Mouse (Mus musculus) heart, embryonic 12.5 days (tissue): ENCODE measurements around the gene Olfr478. TPM values are rescaled to one million over a fixed set of nuclear protein-coding genes. Genes with fewer than 3 reads are reported as not detected.
"Not testable (repeated sequence)": the region's sequence is repeated elsewhere in the genome, so short reads cannot be mapped to it uniquely, and the experiment has no call there.

Source experiments
- ATAC-seq: fragments of 200-750 bp; cut with Nextera tagmentation; 2 replicates; pipeline ENCODE4 v1.8.0; 2017; ENCODE audit warnings: moderate TSS enrichment, moderate library complexity; ENCODE audit not compliant: insufficient number of reproducible peaks, low FRiP score
- H3K27ac ChIP-seq: fragments of 300-500 bp; sonication (generic); 2 replicates; pipeline ENCODE4 v1.5.1; 2016; ENCODE audit warnings: mild to moderate bottlenecking, moderate library complexity; ENCODE audit not compliant: poor library complexity, severe bottlenecking
- H3K27me3 ChIP-seq: fragments of 300-500 bp; sonication (generic); replicated peaks from 2 replicates; pipeline ENCODE4 v1.6.1; 2016; ENCODE audit warnings: mild to moderate bottlenecking, moderate library complexity
- H3K36me3 ChIP-seq: fragments of 300-500 bp; sonication (generic); 2 replicates; pipeline ENCODE4 v1.6.1; 2016; ENCODE audit warnings: mild to moderate bottlenecking, moderate library complexity
- H3K4me1 ChIP-seq: fragments of 300-500 bp; sonication (generic); replicated peaks from 2 replicates; pipeline ENCODE4 v1.6.1; 2016; ENCODE audit warnings: mild to moderate bottlenecking
- H3K4me2 ChIP-seq: fragments of 300-500 bp; sonication (generic); 2 replicates; pipeline ENCODE4 v1.6.1; 2016; ENCODE audit warnings: mild to moderate bottlenecking, moderate library complexity
- H3K4me3 ChIP-seq: fragments of 300-500 bp; sonication (generic); 2 replicates; pipeline ENCODE4 v1.5.1; 2016; ENCODE audit warnings: mild to moderate bottlenecking
- H3K9ac ChIP-seq: fragments of 300-500 bp; sonication (generic); 2 replicates; pipeline ENCODE4 v1.6.1; 2016; ENCODE audit warnings: mild to moderate bottlenecking, moderate library complexity
- H3K9me3 ChIP-seq: fragments of 300-500 bp; sonication (generic); replicated peaks from 2 replicates; pipeline ENCODE4 v1.6.1; 2016; ENCODE audit warnings: mild to moderate bottlenecking, moderate library complexity
- WGBS: fragments of 180-500 bp; shearing (Covaris S2); methylation state at CpG from one replicate; pipeline ENCODE4 v1.1.7; 2016; 5-methylcytosine and 5-hydroxymethylcytosine counted together
- polyA plus RNA-seq: library from polyadenylated mRNA; unstranded; fragments of >200 nt; fragmentation: Nextera tagmentation; extraction: Ambion mirVana; gene quantifications from 2 replicates; pipeline ENCODE4 v1.2.1, GENCODE M21; 2016

Gene Olfr478
- not detected in 2 replicates for polyA plus RNA-seq

DNA sequence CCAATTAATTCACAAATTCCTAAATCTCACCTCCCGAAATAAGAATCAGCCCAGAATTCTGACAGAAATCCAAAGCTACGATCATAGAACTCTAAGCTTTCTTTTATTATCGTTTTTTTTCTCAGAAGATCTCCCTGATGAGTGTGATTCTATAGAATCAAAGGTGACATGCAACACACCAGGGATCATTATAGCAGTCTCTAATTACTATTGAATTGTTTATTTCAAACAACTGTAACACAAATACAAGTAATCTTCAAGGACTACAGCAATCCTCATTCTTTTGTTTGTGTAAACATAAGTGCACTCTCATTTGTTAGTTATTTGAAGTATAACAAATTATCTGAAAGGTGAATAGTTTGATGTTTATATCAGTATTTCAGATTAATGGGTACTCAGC lies at the start of gene Olfr478:
Olfr478 (minus strand) TSS at position 101 of the 400 bp plus-strand sequence.
- Histone ChIP-seq H3K27me3 (no peaks in the 10 kb centered on the region), H3K4me2 (no peak within 1 kb of the TSS), H3K27ac (no peak within 1 kb of the TSS), H3K36me3 (no peaks in the 10 kb centered on the region), H3K9ac (no peak within 1 kb of the TSS), H3K4me3 (no peak within 1 kb of the TSS), H3K4me1 (no peaks in the 10 kb centered on the region), H3K9me3 (peaks cover 14% of the 10 kb centered on the region; the same call in 1 of the 2 replicates)
- 62% methylated on average over 3 of the region's 3 CpGs for WGBS
- ATAC-seq, result no peak

DNA sequence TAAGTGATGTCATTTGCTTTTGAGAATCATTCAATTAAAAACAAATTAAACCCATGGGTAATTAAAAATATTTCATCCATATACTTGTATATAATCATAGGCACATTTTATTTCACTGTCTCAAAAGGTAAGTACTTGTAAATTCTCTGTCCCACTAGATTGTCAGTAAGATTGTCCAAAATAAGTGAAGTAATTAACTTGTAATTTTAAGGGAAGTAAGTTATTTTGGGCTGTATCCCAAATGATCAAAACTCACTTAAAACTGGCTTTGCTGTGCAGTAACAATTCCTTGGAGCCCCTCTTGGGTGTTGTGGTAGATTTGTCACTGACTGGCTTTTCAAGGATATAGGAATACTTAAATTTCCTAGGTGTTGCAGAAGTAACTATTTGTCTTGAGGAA lies 45.8 kb upstream of the Olfr478 start, which contains the start of gene Olfr481:
Olfr481 (plus strand) TSS at position 301 of the 400 bp plus-strand sequence.
- H3K4me2 ChIP-seq, result no peak within 1 kb of the TSS
- peaks cover 3% of the 10 kb centered on the region; the same call in 1 of the 2 replicates for H3K9me3 ChIP-seq
- no peaks in the 10 kb centered on the region for H3K27me3 ChIP-seq
- ATAC-seq, result no peak
- H3K4me3 ChIP-seq, result no peak within 1 kb of the TSS
- no peak within 1 kb of the TSS for H3K27ac ChIP-seq
- no peak within 1 kb of the TSS for H3K9ac ChIP-seq
- no peaks in the 10 kb centered on the region for H3K36me3 ChIP-seq
- no peaks in the 10 kb centered on the region for H3K4me1 ChIP-seq

DNA sequence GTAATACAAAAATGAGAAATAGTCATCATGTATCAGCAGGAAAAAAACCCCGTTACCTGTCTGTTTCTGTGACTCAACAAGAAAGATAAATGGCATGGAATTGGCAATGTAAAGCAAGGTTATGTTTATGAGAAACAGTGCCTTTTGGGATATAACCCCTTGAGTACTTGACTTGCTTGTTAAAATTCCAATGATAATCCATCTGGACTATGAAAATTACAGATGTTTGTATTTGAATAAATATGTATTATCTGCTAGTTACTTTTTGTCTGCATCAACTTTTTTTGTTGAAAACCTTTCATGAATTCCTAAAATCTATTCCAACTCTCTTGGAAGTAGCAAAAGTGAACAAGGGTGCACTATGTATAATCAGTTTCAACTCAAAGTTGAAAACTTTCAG lies 33.5 kb upstream of the Olfr478 start, which contains the start of gene Olfr480:
Olfr480 (minus strand) TSS at position 101 of the 400 bp plus-strand sequence.
- Histone ChIP-seq H3K4me2 (no peak within 1 kb of the TSS), H3K4me1 (no peaks in the 10 kb centered on the region), H3K27ac (no peak within 1 kb of the TSS), H3K36me3 (no peaks in the 10 kb centered on the region), H3K27me3 (no peaks in the 10 kb centered on the region), H3K9ac (no peak within 1 kb of the TSS), H3K9me3 (peaks cover 9% of the 10 kb centered on the region), H3K4me3 (no peak within 1 kb of the TSS)
- WGBS, result 78% methylated on average over 1 of the region's 1 CpGs
- no peak for ATAC-seq

DNA sequence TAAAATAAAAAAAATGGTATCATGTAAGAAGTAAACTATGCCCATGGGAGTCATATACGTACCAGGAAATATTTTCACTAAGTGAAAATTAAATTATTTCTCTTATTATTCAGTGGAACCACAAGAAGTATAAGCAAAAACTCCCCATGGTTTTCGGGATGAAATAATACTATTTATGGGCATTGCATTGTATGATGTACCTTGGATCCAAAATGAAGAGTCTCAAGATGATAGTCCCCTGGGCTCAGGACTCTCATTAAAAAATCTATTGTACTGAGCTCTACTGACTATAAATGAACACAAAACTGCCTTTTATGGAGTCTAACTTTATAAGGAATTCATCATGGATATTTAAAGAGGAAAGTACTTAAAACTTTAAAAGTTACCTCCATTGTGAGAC lies 16.6 kb upstream of the Olfr478 start, which contains the start of gene Olfr479:
Olfr479 (plus strand) TSS at position 301 of the 400 bp plus-strand sequence.
- Histone ChIP-seq H3K27ac (no peak within 1 kb of the TSS), H3K9ac (no peak within 1 kb of the TSS), H3K4me2 (no peak within 1 kb of the TSS), H3K9me3 (no peaks in the 10 kb centered on the region), H3K27me3 (no peaks in the 10 kb centered on the region), H3K4me1 (no peaks in the 10 kb centered on the region), H3K36me3 (no peaks in the 10 kb centered on the region), H3K4me3 (no peak within 1 kb of the TSS)
- ATAC-seq, result no peak
- WGBS, result 78% methylated on average over 2 of the region's 2 CpGs

DNA sequence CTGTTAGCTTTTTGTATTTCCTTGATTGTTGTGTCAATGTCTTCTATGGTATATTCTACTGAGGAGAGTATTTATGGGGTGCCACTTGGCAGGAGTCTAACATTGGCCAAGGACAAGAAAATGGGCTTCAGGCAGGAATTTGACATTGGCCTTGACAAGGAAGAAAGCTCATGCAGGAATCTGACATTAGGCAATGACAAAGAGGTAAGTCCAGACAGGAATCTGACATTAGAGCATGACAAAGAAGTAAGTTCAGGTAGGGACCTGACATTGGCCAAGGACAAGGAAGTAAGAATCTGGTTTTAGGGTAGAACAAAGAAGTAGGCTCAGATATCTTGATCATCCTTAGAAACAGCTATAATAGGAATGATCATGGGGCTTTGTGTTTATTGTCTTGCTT lies 19.5 kb downstream of the Olfr478 start:
- H3K9ac ChIP-seq, ATAC-seq, H3K9me3 ChIP-seq, H3K4me2 ChIP-seq, H3K27ac ChIP-seq, H3K27me3 ChIP-seq, H3K36me3 ChIP-seq, H3K4me1 ChIP-seq, H3K4me3 ChIP-seq: not testable (repeated sequence)

DNA sequence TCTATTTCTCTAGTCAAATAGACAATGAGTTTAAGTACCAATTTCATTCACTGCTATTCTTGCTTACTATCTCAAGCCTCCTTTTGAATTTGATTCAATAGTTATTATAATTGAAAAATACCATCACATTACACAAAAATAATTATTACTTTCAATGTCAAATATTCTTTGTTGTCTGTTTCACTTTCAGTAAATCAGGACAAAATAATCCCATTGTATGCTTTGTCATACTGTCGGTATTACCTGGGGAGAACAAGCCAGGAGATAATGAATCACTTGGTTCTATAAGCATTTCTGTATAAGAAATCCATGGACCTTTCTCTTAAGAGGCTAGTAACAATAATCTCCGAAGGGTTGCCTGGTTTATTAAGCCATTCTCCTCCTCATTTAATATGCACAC lies 47.4 kb downstream of the Olfr478 start, which contains the start of gene Olfr477:
Olfr477 (plus strand) TSS at position 301 of the 400 bp plus-strand sequence.
- ATAC-seq, result no peak
- no peaks in the 10 kb centered on the region for H3K36me3 ChIP-seq
- H3K27me3 ChIP-seq, result no peaks in the 10 kb centered on the region
- no peak within 1 kb of the TSS for H3K27ac ChIP-seq
- no peak within 1 kb of the TSS for H3K9ac ChIP-seq
- no peak within 1 kb of the TSS for H3K4me2 ChIP-seq
- WGBS, result 69% methylated on average over 2 of the region's 2 CpGs
- no peaks in the 10 kb centered on the region for H3K4me1 ChIP-seq
- no peaks in the 10 kb centered on the region for H3K9me3 ChIP-seq
- no peak within 1 kb of the TSS for H3K4me3 ChIP-seq

Other genes with a start within 250 kb of the Olfr478 start
- gene Ovch2, start 232.8 kb downstream of the Olfr478 start, polyA plus RNA-seq, result not detected in 2 replicates
- gene Olfr467, start 221.7 kb downstream of the Olfr478 start, polyA plus RNA-seq, result not detected in 2 replicates
- not detected in 2 replicates for gene Olfr469, start 208.4 kb downstream of the Olfr478 start, polyA plus RNA-seq
- not detected in 2 replicates for gene Olfr470, start 186.5 kb downstream of the Olfr478 start, polyA plus RNA-seq
- gene Olfr472, start 136.1 kb downstream of the Olfr478 start, polyA plus RNA-seq, result not detected in 2 replicates
- gene Olfr473, start 103.5 kb downstream of the Olfr478 start, polyA plus RNA-seq, result not detected in 2 replicates
- not detected in 2 replicates for gene Olfr474, start 79.3 kb downstream of the Olfr478 start, polyA plus RNA-seq
- not detected in 2 replicates for gene Olfr476, start 69.2 kb downstream of the Olfr478 start, polyA plus RNA-seq
- gene Olfr477, start 47.3 kb downstream of the Olfr478 start, polyA plus RNA-seq, result not detected in 2 replicates
- not detected in 2 replicates for gene Olfr479, start 16.7 kb upstream of the Olfr478 start, polyA plus RNA-seq
- gene Olfr480, start 33.4 kb upstream of the Olfr478 start, polyA plus RNA-seq, result not detected in 2 replicates
- gene Olfr481, start 45.9 kb upstream of the Olfr478 start, polyA plus RNA-seq, result not detected in 2 replicates
- not detected in 2 replicates for gene Olfr482, start 63.6 kb upstream of the Olfr478 start, polyA plus RNA-seq
- not detected in 2 replicates for gene Olfr483, start 66.9 kb upstream of the Olfr478 start, polyA plus RNA-seq
- not detected in 2 replicates for gene Olfr484, start 93.5 kb upstream of the Olfr478 start, polyA plus RNA-seq
- gene Olfr485, start 125.9 kb upstream of the Olfr478 start, polyA plus RNA-seq, result not detected in 2 replicates
- not detected in 2 replicates for gene Olfr486, start 138.8 kb upstream of the Olfr478 start, polyA plus RNA-seq
- gene Olfr487, start 180.6 kb upstream of the Olfr478 start, polyA plus RNA-seq, result not detected in 2 replicates
- not detected in 2 replicates for gene Olfr488, start 224.4 kb upstream of the Olfr478 start, polyA plus RNA-seq